Mouse (Mus musculus) intestine, embryonic 15.5 days (tissue): ENCODE data around the gene Immp2l. TPM values are rescaled to one million over a fixed set of nuclear protein-coding genes. Genes with fewer than 3 reads are reported as not detected.
"Not testable (repeated sequence)": the region's sequence is repeated elsewhere in the genome, so short reads cannot be mapped to it uniquely, and the experiment has no call there.

ENCODE experiments used
- ATAC-seq: fragments of 200-750 bp; cut with Nextera tagmentation; 2 replicates; pipeline ENCODE4 v1.8.0; 2017; ENCODE audit warnings: moderate TSS enrichment, moderate library complexity
- H3K27ac ChIP-seq: fragments of 300-500 bp; sonication (generic); 2 replicates; pipeline ENCODE4 v1.5.1; 2015; ENCODE audit warnings: mild to moderate bottlenecking, inconsistent platforms
- H3K27me3 ChIP-seq: fragments of 300-500 bp; sonication (generic); replicated peaks from 2 replicates; pipeline ENCODE4 v1.6.1; 2015; ENCODE audit warnings: inconsistent platforms
- H3K36me3 ChIP-seq: fragments of 300-500 bp; sonication (generic); 2 replicates; pipeline ENCODE4 v1.6.1; 2015; ENCODE audit warnings: inconsistent platforms
- H3K4me1 ChIP-seq: fragments of 300-500 bp; sonication (generic); replicated peaks from 2 replicates; pipeline ENCODE4 v1.6.1; 2015; ENCODE audit warnings: inconsistent platforms
- H3K4me2 ChIP-seq: fragments of 300-500 bp; sonication (generic); replicated peaks from 2 replicates; pipeline ENCODE4 v1.6.1; 2015; ENCODE audit warnings: mild to moderate bottlenecking, inconsistent platforms
- H3K4me3 ChIP-seq: fragments of 300-500 bp; sonication (generic); replicated peaks from 2 replicates; pipeline ENCODE4 v1.5.1; 2015; ENCODE audit warnings: inconsistent platforms
- H3K9ac ChIP-seq: fragments of 300-500 bp; sonication (generic); 2 replicates; pipeline ENCODE4 v1.6.1; 2015; ENCODE audit warnings: inconsistent platforms
- H3K9me3 ChIP-seq: fragments of 300-500 bp; sonication (generic); 2 replicates; pipeline ENCODE4 v1.6.1; 2016; ENCODE audit warnings: inconsistent platforms
- WGBS: fragments of 180-500 bp; shearing (Covaris S2); methylation state at CpG from one replicate; pipeline ENCODE4 v1.1.7; 2015; 5-methylcytosine and 5-hydroxymethylcytosine counted together
- polyA plus RNA-seq: library from polyadenylated mRNA; unstranded; fragments of >200 nt; fragmentation: Nextera tagmentation; extraction: Ambion mirVana; gene quantifications from 2 replicates; pipeline ENCODE4 v1.2.1, GENCODE M21; 2015

The Immp2l gene
- polyA plus RNA-seq, 1 experiment from 2014 or later, result 27.7 TPM

DNA sequence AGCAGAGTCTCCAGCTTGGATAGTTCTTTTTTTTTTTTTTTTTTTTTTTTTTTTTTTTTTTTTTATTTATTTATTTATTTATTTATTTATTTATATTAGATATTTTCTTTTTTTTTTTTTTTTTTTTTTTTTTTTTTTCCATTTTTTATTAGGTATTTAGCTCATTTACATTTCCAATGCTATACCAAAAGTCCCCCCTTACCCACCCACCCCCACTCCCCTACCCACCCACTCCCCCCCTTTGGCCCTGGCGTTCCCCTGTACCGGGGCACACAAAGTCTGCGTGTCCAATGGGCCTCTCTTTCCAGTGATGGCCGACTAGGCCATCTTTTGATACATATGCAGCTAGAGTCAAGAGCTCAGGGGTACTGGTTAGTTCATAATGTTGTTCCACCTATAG is 753.9 kb downstream of the Immp2l start:
- not testable (repeated sequence) for ATAC-seq, H3K36me3 ChIP-seq, H3K9ac ChIP-seq, H3K4me1 ChIP-seq, H3K9me3 ChIP-seq, H3K27ac ChIP-seq, H3K4me2 ChIP-seq, H3K4me3 ChIP-seq, H3K27me3 ChIP-seq
- WGBS, result no CpG with 5 or more reads among the region's 4 CpGs

DNA sequence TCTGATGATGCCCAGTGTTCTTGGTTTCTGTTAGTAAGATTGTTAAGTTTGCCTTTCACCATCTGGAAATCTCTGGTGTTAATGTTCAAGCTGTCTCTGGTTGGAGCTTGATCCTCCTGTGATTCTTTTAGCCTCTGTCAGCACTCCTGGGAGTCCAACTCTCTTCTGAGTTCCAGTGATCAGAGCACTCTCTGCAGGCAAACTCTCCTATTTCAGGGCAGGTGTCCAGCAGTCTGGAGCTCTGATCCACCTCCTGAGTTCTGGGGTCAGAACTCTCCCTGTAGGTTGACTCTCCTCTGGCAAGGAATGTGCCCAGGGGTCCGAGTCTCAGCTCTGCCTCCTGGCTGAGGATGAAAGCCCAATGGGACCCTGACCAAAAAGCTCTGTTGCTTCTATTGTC is 769.8 kb downstream of the Immp2l start:
- H3K9ac ChIP-seq, ATAC-seq, H3K4me1 ChIP-seq, H3K9me3 ChIP-seq, H3K4me2 ChIP-seq, H3K36me3 ChIP-seq, H3K27me3 ChIP-seq, H3K27ac ChIP-seq, H3K4me3 ChIP-seq: not testable (repeated sequence)
- WGBS, result 81% methylated on average over 1 of the region's 1 CpGs

DNA sequence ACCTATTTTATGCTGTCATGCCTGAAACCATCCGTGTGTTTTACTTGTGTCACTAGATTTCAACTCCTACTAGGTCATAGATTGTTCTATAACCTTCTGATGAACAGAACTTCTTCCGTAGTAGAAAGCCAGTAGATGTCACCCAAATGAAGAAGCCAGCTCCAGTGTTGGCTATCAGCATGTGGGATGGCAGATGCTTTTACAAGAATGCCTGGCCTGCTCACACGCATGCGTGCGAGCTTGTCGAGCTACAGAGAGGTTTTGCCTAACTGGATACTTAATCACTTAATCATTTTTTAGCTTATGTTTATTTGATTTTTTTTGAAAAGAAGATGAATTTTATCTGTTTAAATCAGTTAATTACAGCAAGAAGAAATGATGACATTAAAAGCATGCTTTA is 805.6 kb downstream of the Immp2l start:
- no peaks in the 10 kb centered on the region for H3K4me1 ChIP-seq
- H3K4me2 ChIP-seq, result no peak overlapping the region
- no peaks in the 10 kb centered on the region for H3K9me3 ChIP-seq
- no peak overlapping the region for H3K27ac ChIP-seq
- no peaks in the 10 kb centered on the region for H3K36me3 ChIP-seq
- H3K4me3 ChIP-seq, result no peak overlapping the region
- 86% methylated on average over 6 of the region's 6 CpGs for WGBS
- no peaks in the 10 kb centered on the region for H3K27me3 ChIP-seq
- ATAC-seq, result no peak
- H3K9ac ChIP-seq, result no peak overlapping the region

DNA sequence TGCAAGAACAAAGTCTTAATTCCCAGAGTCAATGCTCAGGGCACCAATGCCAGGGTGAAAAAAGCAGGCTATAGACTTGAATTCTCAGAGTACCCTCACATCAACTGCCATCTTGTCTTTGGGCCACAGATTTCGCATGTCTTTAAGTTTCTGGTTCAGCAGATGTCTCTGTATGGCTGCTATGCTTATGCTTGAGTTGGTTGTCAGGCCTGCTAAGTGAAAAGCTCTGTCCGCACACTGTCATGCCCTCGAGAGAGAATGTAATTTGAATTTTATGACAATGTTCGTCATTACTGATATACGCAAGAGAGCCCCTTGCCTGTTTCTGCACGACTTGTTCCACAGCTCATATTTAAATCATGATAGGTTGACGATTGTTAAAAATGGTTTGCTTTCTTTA is 807.8 kb downstream of the Immp2l start:
- H3K4me3 ChIP-seq, result no peak overlapping the region
- no peak overlapping the region for H3K27ac ChIP-seq
- H3K36me3 ChIP-seq, result no peaks in the 10 kb centered on the region
- no peaks in the 10 kb centered on the region for H3K27me3 ChIP-seq
- 86% methylated on average over 7 of the region's 7 CpGs for WGBS
- ATAC-seq, result no peak
- no peaks in the 10 kb centered on the region for H3K4me1 ChIP-seq
- no peak overlapping the region for H3K4me2 ChIP-seq
- H3K9me3 ChIP-seq, result no peaks in the 10 kb centered on the region
- H3K9ac ChIP-seq, result no peak overlapping the region

DNA sequence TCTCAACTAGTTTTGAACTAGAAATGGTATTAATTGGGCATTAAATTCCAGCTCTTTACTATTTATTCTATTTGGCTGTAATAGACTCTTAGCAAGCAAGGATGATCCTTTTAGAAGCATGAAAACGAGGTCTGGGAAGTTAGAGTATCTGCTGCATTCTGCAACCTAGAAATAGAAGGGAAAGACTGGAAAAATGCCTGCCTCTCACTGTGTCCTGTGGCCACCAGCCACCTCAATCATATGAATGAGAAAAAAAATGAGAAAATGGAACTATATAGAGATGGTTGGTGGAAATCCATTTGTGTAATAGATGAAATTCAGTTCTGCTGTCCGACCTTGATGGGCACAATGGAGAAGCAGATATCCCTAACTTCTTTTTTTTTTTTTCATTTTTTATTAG is 810.8 kb downstream of the Immp2l start:
- Histone ChIP-seq H3K9ac (no peak overlapping the region), H3K4me1 (no peaks in the 10 kb centered on the region), H3K27ac (no peak overlapping the region), H3K4me3 (no peak overlapping the region), H3K27me3 (no peaks in the 10 kb centered on the region), H3K4me2 (no peak overlapping the region), H3K9me3 (no peaks in the 10 kb centered on the region), H3K36me3 (no peaks in the 10 kb centered on the region)
- WGBS, result 82% methylated on average over 2 of the region's 2 CpGs
- ATAC-seq, result no peak

DNA sequence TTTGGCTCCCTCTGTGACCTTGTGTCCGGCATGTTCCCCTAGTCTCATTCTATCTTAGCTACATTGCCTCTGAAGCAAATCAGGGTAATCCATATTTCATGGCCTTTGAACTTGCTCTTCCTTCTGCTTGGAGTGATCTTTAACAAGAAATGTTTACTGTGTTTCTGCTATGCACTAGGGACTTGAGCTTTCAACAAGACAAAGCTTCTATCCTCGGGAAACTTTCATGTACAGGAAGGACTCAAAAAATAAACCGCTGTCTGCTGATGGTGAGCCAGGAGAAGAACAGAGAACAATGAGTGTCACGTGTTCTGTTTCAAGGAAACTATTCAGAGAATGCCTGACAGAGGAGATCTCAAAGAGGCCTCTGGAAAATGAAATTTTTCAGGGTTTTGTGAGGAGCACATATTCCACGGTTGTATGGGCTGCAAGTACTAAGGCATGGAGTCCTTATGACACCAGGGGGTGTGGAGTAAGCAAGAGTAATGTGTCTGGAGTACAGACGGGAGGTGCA is 814.5 kb downstream of the Immp2l start:
- no peak for ATAC-seq
- WGBS, result 63% methylated on average over 6 of the region's 6 CpGs
- H3K4me1 ChIP-seq, result no peaks in the 10 kb centered on the region

DNA sequence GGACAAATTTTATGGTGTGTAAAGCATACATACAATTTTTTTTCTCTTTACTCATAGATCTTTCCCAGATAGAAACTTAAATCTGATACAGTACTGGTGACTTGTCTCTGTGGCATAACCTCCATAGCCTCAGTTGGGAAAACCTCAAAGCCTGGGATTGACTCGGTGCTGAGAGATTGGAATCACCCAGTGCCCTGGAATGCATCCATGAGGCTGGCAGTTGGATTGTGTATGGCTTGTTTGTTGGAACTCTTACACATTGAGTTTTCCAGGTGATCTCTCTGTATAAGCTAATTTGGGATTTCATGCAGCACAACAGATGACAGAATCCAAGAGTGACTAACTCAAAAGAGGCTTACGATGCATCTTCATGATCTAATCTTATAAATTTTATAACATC is 815.4 kb downstream of the Immp2l start:
- Histone ChIP-seq H3K36me3 (no peaks in the 10 kb centered on the region), H3K9me3 (no peaks in the 10 kb centered on the region), H3K27ac (no peak overlapping the region), H3K4me2 (no peak overlapping the region), H3K27me3 (no peaks in the 10 kb centered on the region), H3K4me1 (no peaks in the 10 kb centered on the region), H3K9ac (no peak overlapping the region), H3K4me3 (no peak overlapping the region)
- ATAC-seq, result no peak
- WGBS, result 86% methylated on average over 2 of the region's 2 CpGs

More for the DNA sequence above, 814.5 kb downstream of the Immp2l start:
- Histone ChIP-seq H3K27ac (no peak overlapping the region), H3K27me3 (no peaks in the 10 kb centered on the region), H3K9ac (no peak overlapping the region), H3K4me2 (no peak overlapping the region), H3K36me3 (no peaks in the 10 kb centered on the region), H3K9me3 (no peaks in the 10 kb centered on the region), H3K4me3 (no peak overlapping the region)

DNA sequence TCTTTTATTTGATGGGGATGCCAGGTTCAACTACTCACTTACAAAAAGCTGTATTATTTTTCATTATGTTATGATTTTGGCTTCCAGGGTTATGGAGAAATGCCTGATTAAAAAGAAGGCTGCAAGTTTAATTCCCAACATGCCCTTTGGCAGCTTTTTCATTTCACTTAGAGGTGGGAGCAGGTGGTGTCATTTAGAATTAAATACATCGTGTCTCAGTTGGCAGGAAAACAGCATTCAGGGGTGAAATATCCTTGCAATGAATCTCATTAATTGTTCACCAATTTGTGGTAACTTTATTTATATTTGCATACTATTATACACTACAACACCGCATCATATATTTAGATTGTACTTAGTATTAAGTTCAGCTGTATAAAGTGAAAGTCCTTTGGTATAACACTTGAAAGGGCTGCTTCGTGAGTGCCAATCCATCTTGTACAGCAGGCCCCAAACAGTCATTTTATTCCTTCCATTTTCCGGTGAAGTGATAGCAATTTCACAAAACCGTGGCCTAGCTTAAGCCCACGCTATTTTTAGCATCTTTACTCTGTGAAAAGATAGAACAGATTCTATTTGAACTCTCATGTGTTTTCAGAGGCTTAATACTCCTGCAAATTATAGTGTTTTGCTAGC is 818.9 kb downstream of the Immp2l start:
- Histone ChIP-seq H3K9ac (no peak overlapping the region), H3K27me3 (no peaks in the 10 kb centered on the region), H3K36me3 (no peaks in the 10 kb centered on the region), H3K4me2 (no peak overlapping the region), H3K9me3 (no peaks in the 10 kb centered on the region), H3K27ac (no peak overlapping the region), H3K4me3 (no peak overlapping the region), H3K4me1 (no peaks in the 10 kb centered on the region)
- 68% methylated on average over 6 of the region's 6 CpGs for WGBS
- ATAC-seq, result no peak

DNA sequence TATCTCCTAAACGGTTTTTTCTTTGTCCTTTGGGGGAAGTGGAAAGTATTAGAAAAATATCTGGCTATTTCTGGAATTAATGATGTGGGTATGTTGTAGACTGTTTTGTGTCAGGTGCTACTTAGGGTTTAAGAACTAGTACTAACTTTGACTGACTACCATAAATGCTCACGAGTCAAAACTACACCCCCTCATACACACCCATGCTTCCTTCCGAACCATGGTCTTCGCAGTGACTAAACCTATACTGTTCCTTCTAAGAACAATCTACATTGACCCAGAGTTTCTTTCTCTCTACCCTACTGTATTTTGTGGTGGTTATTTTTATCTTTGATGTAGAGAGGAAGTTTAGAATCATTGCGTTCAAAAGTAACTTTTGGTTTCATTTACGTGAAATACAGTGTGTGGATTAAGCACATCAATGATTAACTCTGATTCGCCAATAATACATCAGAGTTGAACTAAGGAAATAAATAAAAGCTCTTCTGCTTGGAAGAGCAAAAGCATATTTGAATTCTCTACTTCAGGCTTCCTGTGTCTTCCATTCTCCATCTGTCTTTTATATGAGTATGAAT is 828.1 kb downstream of the Immp2l start:
- no peak overlapping the region for H3K4me3 ChIP-seq
- H3K9me3 ChIP-seq, result no peaks in the 10 kb centered on the region
- H3K36me3 ChIP-seq, result no peaks in the 10 kb centered on the region
- no peak overlapping the region for H3K4me2 ChIP-seq
- no peak overlapping the region for H3K9ac ChIP-seq
- no peak for ATAC-seq
- H3K27me3 ChIP-seq, result no peaks in the 10 kb centered on the region
- 81% methylated on average over 7 of the region's 7 CpGs for WGBS
- no peaks in the 10 kb centered on the region for H3K4me1 ChIP-seq
- H3K27ac ChIP-seq, result no peak overlapping the region

DNA sequence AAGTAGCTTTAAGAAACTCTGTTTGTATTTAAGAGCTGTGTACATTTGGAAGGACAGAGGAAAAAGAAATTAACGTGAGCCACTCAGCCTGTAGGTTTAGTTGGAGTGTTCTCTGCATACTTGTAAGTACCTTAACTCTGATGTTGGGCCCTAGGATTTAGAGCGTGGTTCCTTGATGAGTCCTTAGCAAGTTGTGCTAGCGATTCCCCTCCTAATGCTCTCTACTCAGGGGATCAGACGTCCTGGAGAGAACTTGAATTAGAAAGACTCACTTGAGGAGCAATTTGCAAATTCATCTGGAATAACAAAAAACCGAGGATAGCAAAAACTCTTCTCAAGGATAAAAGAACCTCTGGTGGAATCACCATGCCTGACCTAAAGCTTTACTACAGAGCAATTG is 835.8 kb downstream of the Immp2l start:
- H3K4me3 ChIP-seq, H3K27ac ChIP-seq, H3K4me1 ChIP-seq, H3K36me3 ChIP-seq, H3K4me2 ChIP-seq, H3K27me3 ChIP-seq, H3K9me3 ChIP-seq, ATAC-seq, H3K9ac ChIP-seq: not testable (repeated sequence)
- WGBS, result 55% methylated on average over 5 of the region's 5 CpGs

DNA sequence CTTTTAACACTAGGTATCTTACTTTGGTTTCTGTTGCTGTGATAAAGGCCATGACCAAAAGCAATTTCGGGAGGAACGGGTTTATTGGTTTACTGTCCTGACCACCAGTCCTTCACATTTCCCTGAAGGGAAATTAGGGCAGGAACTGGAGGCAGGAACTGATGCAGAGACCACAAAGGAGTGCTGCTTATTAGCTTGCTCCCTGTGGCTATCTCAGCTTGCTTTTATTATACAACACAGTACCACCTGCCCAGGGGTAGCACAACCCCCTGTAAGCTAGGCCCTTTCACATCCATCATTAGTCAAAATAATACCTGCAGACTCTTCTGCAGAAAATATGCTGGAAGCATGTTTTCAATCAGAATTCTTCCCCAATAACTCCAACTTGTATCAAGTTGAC is 844.4 kb downstream of the Immp2l start:
- no peak overlapping the region for H3K9ac ChIP-seq
- no peak overlapping the region for H3K27ac ChIP-seq
- no peaks in the 10 kb centered on the region for H3K4me1 ChIP-seq
- H3K4me3 ChIP-seq, result no peak overlapping the region
- 82% methylated on average over 2 of the region's 2 CpGs for WGBS
- no peaks in the 10 kb centered on the region for H3K27me3 ChIP-seq
- H3K4me2 ChIP-seq, result no peak overlapping the region
- no peaks in the 10 kb centered on the region for H3K36me3 ChIP-seq
- no peak for ATAC-seq
- no peaks in the 10 kb centered on the region for H3K9me3 ChIP-seq

DNA sequence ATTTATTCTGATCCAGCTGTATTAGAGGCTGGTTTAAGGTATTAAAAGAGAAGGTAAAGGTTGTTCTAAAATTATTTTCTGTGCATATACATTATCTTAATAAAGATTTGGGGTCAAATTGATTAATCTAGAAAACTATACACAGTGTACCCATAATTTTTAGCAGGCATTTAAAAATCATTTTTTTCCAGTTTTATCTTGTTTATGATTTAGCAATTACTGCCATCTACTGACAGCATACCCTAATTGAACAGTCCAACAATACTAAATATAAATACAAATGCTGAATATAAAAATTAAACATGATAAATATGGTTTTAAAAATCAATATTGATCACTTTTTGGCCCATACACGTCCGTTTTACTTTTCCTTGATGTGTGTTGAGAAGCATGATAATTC is 850.1 kb downstream of the Immp2l start:
- Histone ChIP-seq H3K4me1 (no peaks in the 10 kb centered on the region), H3K9me3 (no peaks in the 10 kb centered on the region), H3K4me2 (no peak overlapping the region), H3K9ac (no peak overlapping the region), H3K27ac (no peak overlapping the region), H3K36me3 (no peaks in the 10 kb centered on the region), H3K4me3 (no peak overlapping the region), H3K27me3 (no peaks in the 10 kb centered on the region)
- WGBS, result 70% methylated on average over 2 of the region's 2 CpGs
- no peak for ATAC-seq

DNA sequence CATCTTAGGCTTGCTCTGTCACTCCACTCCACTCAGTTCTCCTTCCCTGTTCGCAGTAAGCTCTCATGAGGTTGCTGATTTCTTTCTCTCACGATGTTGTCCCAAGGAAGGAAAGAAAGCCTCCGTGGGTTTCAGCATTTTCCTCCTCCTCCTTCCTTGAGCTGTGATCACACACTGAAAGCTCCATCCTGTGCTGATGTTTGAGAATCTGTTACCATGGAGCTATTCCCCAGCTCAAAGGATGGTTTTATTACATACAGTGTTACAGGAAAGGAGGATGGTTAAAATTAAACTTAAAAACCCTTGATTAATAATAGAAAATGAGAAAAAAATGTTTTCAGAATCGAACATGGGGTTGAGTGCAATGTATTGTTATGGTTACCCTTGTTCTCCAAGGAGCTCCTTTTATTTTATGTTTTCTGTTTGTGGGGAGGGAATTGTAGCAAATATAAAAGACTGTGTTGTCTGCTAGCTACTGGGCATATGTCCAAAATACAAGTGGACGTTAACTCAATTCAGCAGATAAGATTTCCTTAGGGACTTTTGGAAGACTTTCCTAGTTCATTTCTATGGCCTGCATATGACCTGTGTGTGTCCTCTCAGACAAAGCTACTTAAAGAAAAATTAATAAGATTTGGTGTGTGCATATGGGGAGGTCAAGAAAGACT is 853.5 kb downstream of the Immp2l start:
- Histone ChIP-seq H3K4me1 (no peaks in the 10 kb centered on the region), H3K36me3 (no peaks in the 10 kb centered on the region), H3K27ac (no peak overlapping the region), H3K4me2 (no peak overlapping the region), H3K9me3 (no peaks in the 10 kb centered on the region), H3K9ac (no peak overlapping the region), H3K27me3 (no peaks in the 10 kb centered on the region), H3K4me3 (no peak overlapping the region)
- WGBS, result 55% methylated on average over 5 of the region's 5 CpGs
- ATAC-seq, result no peak
